Mouse (Mus musculus): ENCODE data around the gene Cst13. TPM values are rescaled to one million over a fixed set of nuclear protein-coding genes. Genes with fewer than 3 reads are reported as not detected.

The Cst13 gene
- polyA plus RNA-seq, 1 experiment from 2014 or later: not detected

DNA sequence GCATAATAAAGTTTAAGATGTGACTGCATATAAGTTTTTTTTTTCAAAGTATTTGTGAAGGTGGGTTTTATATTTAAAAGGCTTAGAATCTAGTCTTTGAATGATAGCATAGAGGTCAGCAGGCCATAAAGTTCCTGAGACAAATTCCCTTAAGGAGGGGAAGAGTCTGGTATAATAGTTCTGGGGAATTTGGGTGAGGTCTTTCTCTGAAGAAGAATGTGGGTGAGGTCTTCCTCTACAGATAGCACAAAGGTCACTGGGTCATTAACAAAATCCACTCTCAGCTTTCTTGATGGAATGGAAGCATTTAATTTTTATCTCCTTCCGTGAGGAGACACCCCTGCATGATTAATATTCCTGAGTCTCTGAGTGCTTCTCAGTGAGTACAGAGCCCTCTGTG lies 6.1 kb downstream of the Cst13 start:
- no peak for DNase-seq
- no peak overlapping the region for H3K4me2 ChIP-seq (ENCODE audit: low read depth, low read length)
- H3K4me1 ChIP-seq (ENCODE audit: insufficient read depth): no peaks in the 10 kb centered on the region
- no peaks in the 10 kb centered on the region for H3K36me3 ChIP-seq (replicated peaks; ENCODE audit: insufficient read depth, low read length)
- no peak for ATAC-seq
- 44% methylated on average over 1 of the region's 1 CpGs for WGBS (ENCODE audit: insufficient replicate concordance)
- no peak overlapping the region for H3K27ac ChIP-seq (ENCODE audit: low read depth)
- no peaks in the 10 kb centered on the region for H3K27me3 ChIP-seq (ENCODE audit: insufficient read depth, low read length)
- no peak overlapping the region for H3K4me3 ChIP-seq (ENCODE audit: low read depth, low read length)
- H3K9ac ChIP-seq (replicated peaks): no peak overlapping the region
- H3K9me3 ChIP-seq (ENCODE audit: low read length): no peaks in the 10 kb centered on the region
- no peak for TF ChIP-seq EP300 (IDR thresholded peaks at IDR 0.05; ENCODE audit: low read depth)
- TF ChIP-seq CTCF (IDR thresholded peaks at IDR 0.05; ENCODE audit: low read depth): no peak

DNA sequence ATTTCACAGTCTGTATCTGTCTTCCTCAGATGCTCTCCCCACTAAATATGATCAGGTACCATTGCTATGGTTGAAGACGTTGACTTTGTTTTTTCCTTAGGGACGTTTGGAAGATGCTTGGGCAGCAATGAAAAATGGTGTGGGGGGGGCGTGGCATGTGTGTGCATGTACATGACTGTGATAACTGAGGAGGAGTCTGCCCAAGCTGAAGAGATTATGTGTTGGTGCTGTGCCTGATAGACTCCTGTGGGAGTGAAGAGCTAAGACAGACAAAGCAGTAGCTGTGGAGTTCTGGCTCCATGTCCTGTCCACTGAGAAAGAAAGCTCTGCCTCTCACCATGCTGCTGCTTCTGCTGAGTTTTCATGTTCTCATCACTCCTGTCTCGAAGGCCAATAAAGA lies 15.0 kb downstream of the Cst13 start, which contains the start of gene Cst9:
Cst9 (plus strand) TSS at position 236 of the 400 bp plus-strand sequence.
- Histone ChIP-seq H3K9ac (replicated peaks) (no peak within 1 kb of the TSS), H3K4me1 (ENCODE audit: insufficient read depth) (no peaks in the 10 kb centered on the region), H3K9me3 (ENCODE audit: low read length) (no peaks in the 10 kb centered on the region), H3K36me3 (replicated peaks; ENCODE audit: insufficient read depth, low read length) (no peaks in the 10 kb centered on the region), H3K4me3 (ENCODE audit: low read depth, low read length) (no peak within 1 kb of the TSS), H3K4me2 (ENCODE audit: low read depth, low read length) (no peak within 1 kb of the TSS), H3K27me3 (ENCODE audit: insufficient read depth, low read length) (no peaks in the 10 kb centered on the region), H3K27ac (ENCODE audit: low read depth) (no peak within 1 kb of the TSS)
- ATAC-seq (no peak), DNase-seq (no peak)
- 54% methylated on average over 4 of the region's 4 CpGs for WGBS (ENCODE audit: insufficient replicate concordance)
- no peak for TF ChIP-seq EP300 (IDR thresholded peaks at IDR 0.05; ENCODE audit: low read depth)
- no peak for TF ChIP-seq CTCF (IDR thresholded peaks at IDR 0.05; ENCODE audit: low read depth)

DNA sequence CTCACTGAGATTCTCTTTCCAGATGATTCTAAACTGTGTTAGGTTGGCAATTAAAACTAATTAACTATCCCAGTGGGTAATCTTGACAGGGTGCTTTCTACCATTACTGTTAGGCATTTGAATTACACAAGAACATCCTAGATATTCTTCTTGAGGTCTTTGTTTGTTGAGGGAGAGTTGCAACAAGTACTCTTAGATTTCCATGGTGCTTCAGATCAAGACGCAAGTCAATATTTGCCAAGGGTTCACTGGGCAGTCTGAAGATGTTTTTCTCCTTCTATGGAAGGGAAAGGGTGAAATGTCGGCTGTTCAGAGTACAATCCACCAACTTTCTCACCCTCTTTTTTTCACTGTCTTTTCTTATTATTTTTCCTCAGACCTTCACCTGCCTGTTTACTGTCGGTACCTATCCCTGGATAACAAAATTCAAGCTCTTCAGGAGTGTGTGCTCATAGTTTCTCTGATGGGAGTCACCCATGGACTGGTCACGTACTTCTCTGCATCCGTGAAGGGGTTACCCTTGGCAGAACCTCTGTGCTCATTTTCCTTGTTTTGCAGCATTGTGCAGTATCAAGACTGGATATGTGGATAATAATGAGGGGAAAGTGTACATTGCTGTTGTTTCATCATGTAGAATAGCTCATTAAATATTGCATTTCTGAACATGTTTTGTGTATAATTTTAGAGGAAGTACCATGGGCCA lies 18.3 kb downstream of the Cst13 start:
- H3K4me1 ChIP-seq (ENCODE audit: insufficient read depth): no peaks in the 10 kb centered on the region
- H3K4me2 ChIP-seq (ENCODE audit: low read depth, low read length): no peak overlapping the region
- no peak for DNase-seq
- WGBS (ENCODE audit: insufficient replicate concordance): 71% methylated on average over 5 of the region's 5 CpGs
- H3K27ac ChIP-seq (ENCODE audit: low read depth): no peak overlapping the region
- ATAC-seq: no peak
- H3K9me3 ChIP-seq (ENCODE audit: low read length): no peaks in the 10 kb centered on the region
- no peak overlapping the region for H3K9ac ChIP-seq (replicated peaks)
- no peak overlapping the region for H3K4me3 ChIP-seq (ENCODE audit: low read depth, low read length)
- H3K36me3 ChIP-seq (replicated peaks; ENCODE audit: insufficient read depth, low read length): no peaks in the 10 kb centered on the region
- no peaks in the 10 kb centered on the region for H3K27me3 ChIP-seq (ENCODE audit: insufficient read depth, low read length)
- TF ChIP-seq CTCF (IDR thresholded peaks at IDR 0.05; ENCODE audit: low read depth) (no peak), EP300 (IDR thresholded peaks at IDR 0.05; ENCODE audit: low read depth) (no peak)

DNA sequence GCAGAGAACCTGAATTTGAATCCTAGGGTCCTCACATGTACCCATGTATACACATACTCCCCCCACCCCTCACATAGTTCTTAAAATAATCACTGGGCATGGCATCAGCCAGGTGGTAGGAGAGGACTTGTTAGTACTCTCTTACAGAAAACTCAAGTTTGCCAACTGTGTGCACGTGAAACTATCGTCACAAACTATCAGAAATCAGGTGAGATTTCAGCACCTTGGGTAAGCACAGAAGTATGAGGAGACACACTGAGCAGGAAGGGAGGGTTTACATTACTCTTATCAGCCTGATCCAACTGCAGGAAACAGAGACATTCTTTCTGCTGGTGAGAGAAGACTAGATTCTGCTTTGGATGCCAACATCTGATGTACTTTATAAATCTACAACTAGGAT lies 19.3 kb downstream of the Cst13 start:
- Histone ChIP-seq H3K4me2 (ENCODE audit: low read depth, low read length) (no peak overlapping the region), H3K27me3 (ENCODE audit: insufficient read depth, low read length) (no peaks in the 10 kb centered on the region), H3K9me3 (ENCODE audit: low read length) (no peaks in the 10 kb centered on the region), H3K4me3 (ENCODE audit: low read depth, low read length) (no peak overlapping the region), H3K4me1 (ENCODE audit: insufficient read depth) (no peaks in the 10 kb centered on the region), H3K27ac (ENCODE audit: low read depth) (no peak overlapping the region), H3K36me3 (replicated peaks; ENCODE audit: insufficient read depth, low read length) (no peaks in the 10 kb centered on the region), H3K9ac (replicated peaks) (no peak overlapping the region)
- TF ChIP-seq CTCF (IDR thresholded peaks at IDR 0.05; ENCODE audit: low read depth) (no peak), EP300 (IDR thresholded peaks at IDR 0.05; ENCODE audit: low read depth) (no peak)
- WGBS (ENCODE audit: insufficient replicate concordance): 70% methylated on average over 2 of the region's 2 CpGs
- ATAC-seq (no peak), DNase-seq (no peak)

DNA sequence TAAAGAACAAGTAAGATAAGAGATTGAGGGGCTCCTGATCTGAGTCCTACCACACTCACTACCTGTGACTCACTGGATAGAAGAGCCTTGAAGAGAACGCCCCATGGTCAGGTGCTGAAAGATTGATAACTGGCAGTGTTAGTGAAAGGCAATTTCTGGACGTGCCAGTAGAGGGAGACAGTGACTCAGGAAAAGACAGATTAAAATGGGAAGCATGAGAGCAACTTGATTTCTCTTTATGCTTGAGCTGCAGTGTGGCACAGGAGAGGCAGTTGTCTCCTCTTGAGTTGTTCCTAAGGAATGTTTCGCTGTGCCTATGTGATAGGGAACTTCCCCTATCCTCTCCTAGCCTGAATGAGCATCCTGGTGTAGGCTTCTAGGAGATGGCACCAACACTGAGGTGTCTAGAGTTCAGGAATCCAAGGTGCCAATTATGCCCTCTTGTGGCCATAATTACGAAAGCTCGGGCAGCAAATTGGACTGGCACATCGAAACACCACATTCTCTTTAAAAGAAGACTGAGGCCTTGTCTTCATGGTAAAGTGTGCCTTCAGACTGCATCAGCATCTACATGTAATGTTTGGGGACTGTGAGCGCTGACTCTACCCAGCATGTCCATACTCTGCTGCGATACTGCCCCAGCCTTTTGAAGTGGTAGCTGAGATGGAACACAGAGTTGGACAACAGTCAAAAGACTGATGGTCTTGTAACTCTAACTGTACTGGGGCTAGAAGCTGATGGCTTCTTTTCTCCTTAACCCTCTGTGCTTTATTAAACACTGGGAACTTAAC lies 31.4 kb downstream of the Cst13 start:
- Histone ChIP-seq H3K4me1 (ENCODE audit: insufficient read depth) (no peaks in the 10 kb centered on the region), H3K9ac (replicated peaks) (no peak overlapping the region), H3K4me2 (ENCODE audit: low read depth, low read length) (no peak overlapping the region), H3K27ac (ENCODE audit: low read depth) (no peak overlapping the region), H3K4me3 (ENCODE audit: low read depth, low read length) (no peak overlapping the region), H3K9me3 (ENCODE audit: low read length) (no peaks in the 10 kb centered on the region), H3K27me3 (ENCODE audit: insufficient read depth, low read length) (no peaks in the 10 kb centered on the region), H3K36me3 (replicated peaks; ENCODE audit: insufficient read depth, low read length) (no peaks in the 10 kb centered on the region)
- WGBS (ENCODE audit: insufficient replicate concordance): 36% methylated on average over 8 of the region's 8 CpGs
- TF ChIP-seq CTCF (IDR thresholded peaks at IDR 0.05; ENCODE audit: low read depth): peak; percentile 90
- TF ChIP-seq EP300 (IDR thresholded peaks at IDR 0.05; ENCODE audit: low read depth): no peak
- ATAC-seq (peak; percentile 71), DNase-seq (peak; percentile 70)

DNA sequence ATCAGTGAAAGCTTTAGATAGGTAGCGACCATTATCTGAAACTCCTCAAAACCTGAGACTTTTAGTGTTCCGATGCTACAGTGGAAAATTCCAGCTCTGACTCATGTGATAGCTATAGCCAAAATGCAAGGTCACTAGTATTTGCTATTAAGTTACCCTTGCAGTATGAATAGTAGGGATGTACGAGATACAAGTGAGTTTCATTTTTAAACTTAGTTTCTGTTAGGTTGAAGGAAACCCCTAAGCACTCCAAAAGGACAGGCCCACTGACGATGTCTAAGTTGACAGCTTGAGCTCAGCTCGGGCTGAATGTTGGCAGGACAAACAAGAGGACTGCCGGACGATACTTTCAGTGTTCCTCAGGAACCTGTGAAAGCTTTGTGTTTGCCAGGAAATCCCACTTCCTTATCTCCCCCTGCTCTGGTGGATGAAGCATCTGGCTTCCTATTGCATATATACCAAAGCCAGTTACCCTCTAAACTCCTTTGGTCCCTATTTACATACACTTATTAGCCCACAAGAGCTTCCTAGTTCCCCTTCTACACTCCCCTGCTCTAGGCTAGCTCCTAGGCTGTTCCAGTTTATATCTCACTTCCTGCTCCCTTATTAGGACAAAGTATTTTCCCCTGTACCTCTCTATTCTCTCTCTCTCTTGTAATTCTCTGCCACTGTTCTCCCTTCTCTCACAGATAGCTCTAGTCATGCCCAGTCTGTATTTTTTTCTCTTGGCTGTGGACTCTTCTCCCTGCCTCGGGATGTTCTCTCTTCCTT lies 36.9 kb downstream of the Cst13 start:
- Histone ChIP-seq H3K27me3 (ENCODE audit: insufficient read depth, low read length) (no peaks in the 10 kb centered on the region), H3K9ac (replicated peaks) (no peak overlapping the region; the same call in 1 of the 2 replicates), H3K4me1 (ENCODE audit: insufficient read depth) (no peaks in the 10 kb centered on the region), H3K36me3 (replicated peaks; ENCODE audit: insufficient read depth, low read length) (no peaks in the 10 kb centered on the region), H3K9me3 (ENCODE audit: low read length) (no peaks in the 10 kb centered on the region), H3K27ac (ENCODE audit: low read depth) (peak overlapping the region; percentile 75), H3K4me3 (ENCODE audit: low read depth, low read length) (no peak overlapping the region), H3K4me2 (ENCODE audit: low read depth, low read length) (peak overlapping the region; percentile 45)
- DNase-seq (no peak), ATAC-seq (peak; percentile 43; the same call in 1 of the 2 replicates)
- TF ChIP-seq EP300 (IDR thresholded peaks at IDR 0.05; ENCODE audit: low read depth): no peak
- no peak for TF ChIP-seq CTCF (IDR thresholded peaks at IDR 0.05; ENCODE audit: low read depth)
- WGBS (ENCODE audit: insufficient replicate concordance): 25% methylated on average over 8 of the region's 8 CpGs

All from liver, postnatal 0 days (tissue).